Comparison of ENCODE assay signal across 10 mouse cellular contexts in the genomic region with DNA sequence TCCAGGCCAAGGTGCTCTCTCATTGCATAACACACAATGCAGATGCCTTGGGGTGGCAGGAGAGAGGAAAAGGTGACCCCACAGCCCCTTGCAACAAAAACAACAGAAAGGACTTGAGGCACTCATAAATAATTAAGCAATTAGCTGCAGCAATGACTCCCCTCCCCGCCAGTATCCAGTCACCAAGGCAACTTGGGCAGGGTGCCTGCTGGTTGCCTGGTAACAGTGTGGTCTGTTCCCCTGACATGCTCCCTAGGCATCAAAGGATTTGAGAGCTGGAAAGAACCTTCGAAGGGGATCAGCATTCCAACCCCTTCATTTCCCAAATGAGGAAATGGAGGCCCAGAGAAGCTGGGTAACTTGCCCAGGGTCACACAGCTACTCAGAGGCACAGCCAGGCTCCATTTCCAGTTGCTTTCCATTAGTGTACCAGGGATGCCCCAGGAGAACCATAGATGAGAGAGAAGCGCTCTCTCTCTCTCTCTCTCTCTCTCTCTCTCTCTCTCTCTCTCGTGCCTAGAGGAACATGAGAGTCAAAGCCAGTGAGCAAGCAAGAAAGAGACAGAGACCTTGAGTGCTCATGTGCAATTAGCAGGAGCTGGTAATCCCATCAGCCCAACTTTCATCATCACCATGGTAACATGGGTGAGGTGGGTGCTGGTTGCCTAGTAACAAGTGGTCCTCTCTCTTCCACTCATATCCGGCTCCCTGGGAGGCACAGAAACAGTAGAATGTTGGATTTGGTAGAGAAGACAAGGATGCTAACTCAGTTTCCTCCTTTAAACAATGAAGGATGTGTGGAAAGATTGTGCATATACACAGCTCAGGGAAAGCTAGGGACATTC. TPM values are rescaled to one million over a fixed set of nuclear protein-coding genes. Genes with fewer than 3 reads are reported as not detected.
DNase-seq lines count a peak whose midpoint lies in the region; ATAC-seq lines count a peak whose summit lies in the region.
"Had no signal": no experiment of that assay in that cellular context is flagged by ENCODE, and none has a peak within 500 bp of the region (broad histone marks: within the 10 kb centered on the region; RNA-seq: fewer than 3 reads in every experiment).

No protein-coding gene starts in this region.

- H3K36me3 ChIP-seq in embryonic facial prominence, embryonic 11.5 days (replicated peaks; ENCODE audit: control insufficient read depth, insufficient read depth, low read depth, low read length), result no peaks in the 10 kb centered on the region
- no peaks in the 10 kb centered on the region for H3K36me3 ChIP-seq in embryonic facial prominence, embryonic 10.5 days (replicated peaks)
- H3K36me3 ChIP-seq in hindbrain, embryonic 13.5 days, result no peaks in the 10 kb centered on the region
- H3K36me3 ChIP-seq: limb, embryonic 12.5 days had no signal

- no peak overlapping the region for H3K27ac ChIP-seq in embryonic facial prominence, embryonic 11.5 days (replicated peaks; ENCODE audit: low read depth, low read length)
- no peak overlapping the region for H3K27ac ChIP-seq in embryonic facial prominence, embryonic 10.5 days (replicated peaks)
- H3K27ac ChIP-seq in hindbrain, embryonic 13.5 days, result peak overlapping the region; percentile 77
- H3K27ac ChIP-seq: limb, embryonic 12.5 days had no signal

- no peak overlapping the region for H3K9ac ChIP-seq in embryonic facial prominence, embryonic 11.5 days (replicated peaks; ENCODE audit: low read length)
- peak overlapping the region; percentile 35; the same call in 1 of the 2 replicates for H3K9ac ChIP-seq in hindbrain, embryonic 13.5 days
- H3K9ac ChIP-seq: limb, embryonic 12.5 days had no signal

- no peak for ATAC-seq in embryonic facial prominence, embryonic 11.5 days (replicated peaks; ENCODE audit: insufficient number of reproducible peaks, low FRiP score, low TSS enrichment, low read depth)
- peak; percentile 80 for ATAC-seq in hindbrain, embryonic 13.5 days (ENCODE audit: low FRiP score)
- no peak for ATAC-seq in monocyte, adult 5-6 weeks (replicated peaks; ENCODE audit: insufficient number of reproducible peaks, low FRiP score, low TSS enrichment, poor library complexity, severe bottlenecking)

- no peaks in the 10 kb centered on the region for H3K9me3 ChIP-seq in embryonic facial prominence, embryonic 11.5 days (replicated peaks; ENCODE audit: control insufficient read depth, low read length)
- H3K9me3 ChIP-seq in embryonic facial prominence, embryonic 10.5 days, result no peaks in the 10 kb centered on the region
- no peaks in the 10 kb centered on the region for H3K9me3 ChIP-seq in hindbrain, embryonic 13.5 days
- H3K9me3 ChIP-seq: limb, embryonic 12.5 days had no signal

- peak; percentile 17 for DNase-seq in embryonic facial prominence, embryonic 11.5 days (ENCODE audit: low spot score)
- no peak for DNase-seq in embryonic facial prominence, embryonic 10.5 days (ENCODE audit: low spot score)
- peak; percentile 61 to 80 for DNase-seq in left cerebral cortex, adult 8-10 months (ENCODE audit: low spot score in 2 of 2)
- DNase-seq in right cerebral cortex, postnatal 10 days (ENCODE audit: low spot score in 2 of 2), result peak; percentile 94
- DNase-seq in spleen, postnatal 14 days (ENCODE audit: low spot score in 2 of 2), result no peak
- DNase-seq in adrenal gland, postnatal 25 days, result no peak

- H3K4me1 ChIP-seq in embryonic facial prominence, embryonic 11.5 days (ENCODE audit: control insufficient read depth, insufficient read depth, low read length), result no peaks in the 10 kb centered on the region
- peaks cover 45% of the 10 kb centered on the region for H3K4me1 ChIP-seq in embryonic facial prominence, embryonic 10.5 days
- peaks cover 54% of the 10 kb centered on the region for H3K4me1 ChIP-seq in hindbrain, embryonic 13.5 days (replicated peaks)

- no peak overlapping the region for H3K4me2 ChIP-seq in embryonic facial prominence, embryonic 11.5 days (ENCODE audit: low read depth, low read length)
- peak overlapping the region; percentile 40 for H3K4me2 ChIP-seq in hindbrain, embryonic 13.5 days
- H3K4me2 ChIP-seq: limb, embryonic 12.5 days had no signal

- 35% methylated on average over 5 of the region's 5 CpGs for WGBS in embryonic facial prominence, embryonic 11.5 days
- WGBS in embryonic facial prominence, embryonic 10.5 days, result 29% methylated on average over 5 of the region's 5 CpGs
- WGBS in hindbrain, embryonic 13.5 days, result 18% methylated on average over 5 of the region's 5 CpGs

- no peak overlapping the region for H3K4me3 ChIP-seq in embryonic facial prominence, embryonic 11.5 days (ENCODE audit: low read depth, low read length)
- no peak overlapping the region for H3K4me3 ChIP-seq in embryonic facial prominence, embryonic 10.5 days
- H3K4me3 ChIP-seq in hindbrain, embryonic 13.5 days, result no peak overlapping the region
- H3K4me3 ChIP-seq: limb, embryonic 12.5 days had no signal

- H3K27me3 ChIP-seq in embryonic facial prominence, embryonic 11.5 days (ENCODE audit: control insufficient read depth, insufficient read depth, low read length), result no peaks in the 10 kb centered on the region
- H3K27me3 ChIP-seq in embryonic facial prominence, embryonic 10.5 days (replicated peaks; ENCODE audit: low read depth, poor library complexity, severe bottlenecking), result peaks cover 29% of the 10 kb centered on the region
- H3K27me3 ChIP-seq in hindbrain, embryonic 13.5 days, result peaks cover 21% of the 10 kb centered on the region

RNA-seq across cellular contexts. Expression of a gene that starts 3.1 kb away (rescaled TPM):
- 2.5 and 3.0 TPM in 2 replicates for polyA plus RNA-seq in embryonic facial prominence, embryonic 11.5 days (2014; fragmentation: Nextera tagmentation; extraction: Ambion mirVana)
- 3.1 and 4.5 TPM in 2 replicates for polyA plus RNA-seq in embryonic facial prominence, embryonic 10.5 days (2016; fragmentation: Nextera tagmentation; extraction: Ambion mirVana)
- 2.7 and 3.2 TPM in 2 replicates for polyA plus RNA-seq in hindbrain, embryonic 13.5 days (2015; fragmentation: Nextera tagmentation; extraction: Ambion mirVana)
- 1 to 10 TPM; 7.2 to 9.9 (median 9.3) TPM for total RNA-seq in left cerebral cortex, adult 8-10 months (2022)
- 6.0 and 7.4 TPM in 2 replicates for total RNA-seq in adrenal gland, postnatal 25 days (2021)
- total RNA-seq in monocyte, adult 5-6 weeks (2017), result 12.8 to 26.5 TPM (median 21.5 TPM) in 3 replicates

RNA-seq across cellular contexts. Expression of a gene that starts 3.1 kb away (rescaled TPM):
- 16.8 and 19.3 TPM in 2 replicates for polyA plus RNA-seq in embryonic facial prominence, embryonic 11.5 days (2014; fragmentation: Nextera tagmentation; extraction: Ambion mirVana)
- polyA plus RNA-seq in embryonic facial prominence, embryonic 10.5 days (2016; fragmentation: Nextera tagmentation; extraction: Ambion mirVana), result 14.2 and 16.5 TPM in 2 replicates
- 7.5 and 7.8 TPM in 2 replicates for polyA plus RNA-seq in hindbrain, embryonic 13.5 days (2015; fragmentation: Nextera tagmentation; extraction: Ambion mirVana)
- 10 to 100 TPM; 19.5 to 21.7 (median 21.2) TPM for total RNA-seq in left cerebral cortex, adult 8-10 months (2022)
- total RNA-seq in adrenal gland, postnatal 25 days (2021), result 22.0 and 23.8 TPM in 2 replicates
- total RNA-seq in monocyte, adult 5-6 weeks (2017), result 23.3 to 33.9 TPM (median 30.5 TPM) in 3 replicates

RNA-seq across cellular contexts. Expression of a gene that starts 22.8 kb away (rescaled TPM):
- polyA plus RNA-seq in embryonic facial prominence, embryonic 11.5 days (2014; fragmentation: Nextera tagmentation; extraction: Ambion mirVana), result 2.8 and 4.6 TPM in 2 replicates
- polyA plus RNA-seq in embryonic facial prominence, embryonic 10.5 days (2016; fragmentation: Nextera tagmentation; extraction: Ambion mirVana), result 1.5 and 2.1 TPM in 2 replicates
- polyA plus RNA-seq in hindbrain, embryonic 13.5 days (2015; fragmentation: Nextera tagmentation; extraction: Ambion mirVana), result 9.8 and 10.2 TPM in 2 replicates
- total RNA-seq in left cerebral cortex, adult 8-10 months (2022), result 10 to 100 TPM; 37.6 to 42.5 (median 40.0) TPM
- total RNA-seq in adrenal gland, postnatal 25 days (2021), result 2.0 and 2.5 TPM in 2 replicates
- not detected in 3 replicates for total RNA-seq in monocyte, adult 5-6 weeks (2017)

RNA-seq across cellular contexts. Expression of a gene that starts 56.5 kb away (rescaled TPM):
- polyA plus RNA-seq in embryonic facial prominence, embryonic 11.5 days (2014; fragmentation: Nextera tagmentation; extraction: Ambion mirVana), result 0.14 TPM in 1 of 2 replicates, not detected in the other
- 0.14 and 0.34 TPM in 2 replicates for polyA plus RNA-seq in embryonic facial prominence, embryonic 10.5 days (2016; fragmentation: Nextera tagmentation; extraction: Ambion mirVana)
- 0.12 and 0.26 TPM in 2 replicates for polyA plus RNA-seq in hindbrain, embryonic 13.5 days (2015; fragmentation: Nextera tagmentation; extraction: Ambion mirVana)
- total RNA-seq in left cerebral cortex, adult 8-10 months (2022), result 1 to 10 TPM in 2 of 4 experiments, under 1 TPM in 2; 0.33 to 2.9 (median 0.78) TPM
- total RNA-seq in adrenal gland, postnatal 25 days (2021), result not detected in 2 replicates
- total RNA-seq in monocyte, adult 5-6 weeks (2017), result not detected in 3 replicates
- polyA plus RNA-seq: small intestine, adult 2 months had no signal

Comparison
In these comparisons a context has a peak if more than half of its experiments do, and no peak if none do; other contexts are left out.
1. DNase-seq: peak in embryonic facial prominence, embryonic 11.5 days (single experiment), left cerebral cortex, adult 8-10 months (2 of 2) and right cerebral cortex, postnatal 10 days (2 of 2); none in embryonic facial prominence, embryonic 10.5 days (single experiment), spleen, postnatal 14 days (0 of 2) and adrenal gland, postnatal 25 days (single experiment).
2. RNA of a gene that starts 22.8 kb away (total RNA-seq): 37.6 to 42.5 TPM in left cerebral cortex, adult 8-10 months; 2.0 to 2.5 TPM in adrenal gland, postnatal 25 days and not detected in monocyte, adult 5-6 weeks; every median in the first group is over 10 times any median in the second.